Comparison of ENCODE assay signal across 22 mouse cellular contexts in the genomic region with DNA sequence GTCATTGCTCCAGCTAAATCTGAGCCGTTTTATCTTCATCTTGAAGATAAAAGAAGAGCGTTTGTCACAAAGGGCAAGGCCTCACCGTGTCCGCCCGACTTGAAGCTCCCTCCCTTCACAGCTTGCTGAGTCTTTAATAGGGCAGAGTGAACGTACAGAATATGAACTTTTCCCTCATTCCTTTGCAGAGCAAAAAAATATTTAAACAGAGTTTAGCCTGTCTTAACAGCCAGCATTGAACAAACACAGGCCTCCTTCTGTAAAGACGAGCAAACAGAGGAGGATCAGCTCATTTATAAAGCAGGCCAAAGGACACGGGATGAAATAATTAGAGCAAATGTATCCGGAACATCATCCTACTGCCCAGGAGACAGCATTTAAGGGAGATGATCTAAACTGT.
"Had no signal": no experiment of that assay in that cellular context is flagged by ENCODE, and none has a peak within 500 bp of the region (broad histone marks: within the 10 kb centered on the region; RNA-seq: fewer than 3 reads in every experiment).

No protein-coding gene starts in this region.

- ATAC-seq: intestine, postnatal 0 days; lung, postnatal 0 days; midbrain, embryonic 15.5 days had no signal

- H3K27ac ChIP-seq: layer of hippocampus, adult 2 months; left cerebral cortex, adult 2 months; liver, embryonic 13.5 days; macrophage; midbrain, embryonic 12.5 days; midbrain, embryonic 15.5 days; neural tube, embryonic 12.5 days; neural tube, embryonic 15.5 days; stomach, embryonic 15.5 days had no signal

- H3K4me2 ChIP-seq: liver, embryonic 13.5 days; lung, embryonic 14.5 days; midbrain, embryonic 12.5 days; midbrain, embryonic 15.5 days; neural tube, embryonic 12.5 days; neural tube, embryonic 15.5 days; stomach, embryonic 15.5 days had no signal

- H3K36me3 ChIP-seq: liver, embryonic 13.5 days; midbrain, embryonic 12.5 days; midbrain, embryonic 15.5 days; neural tube, embryonic 12.5 days; neural tube, embryonic 15.5 days; stomach, embryonic 15.5 days had no signal

- DNase-seq: kidney, adult 2 months; kidney, postnatal 25 days; layer of hippocampus, adult 9-11 months; layer of hippocampus, postnatal 36 days; liver, embryonic 13.5 days; lung, embryonic 14.5 days; retina, postnatal 1 day; right cerebral cortex, postnatal 25 days; spleen, adult 18-20 months; thymus, adult 2 months; thymus, postnatal 14 days; thymus, postnatal 4 days had no signal

- H3K4me1 ChIP-seq: liver, embryonic 13.5 days; midbrain, embryonic 12.5 days; midbrain, embryonic 15.5 days; neural tube, embryonic 12.5 days; neural tube, embryonic 15.5 days; stomach, embryonic 15.5 days had no signal

- H3K9me3 ChIP-seq: liver, embryonic 13.5 days; midbrain, embryonic 12.5 days; midbrain, embryonic 15.5 days; neural tube, embryonic 12.5 days; neural tube, embryonic 15.5 days; stomach, embryonic 15.5 days had no signal

- H3K27me3 ChIP-seq: liver, embryonic 13.5 days; midbrain, embryonic 12.5 days; midbrain, embryonic 15.5 days; neural tube, embryonic 12.5 days; neural tube, embryonic 15.5 days; stomach, embryonic 15.5 days had no signal

- H3K9ac ChIP-seq: liver, embryonic 13.5 days; lung, embryonic 14.5 days; midbrain, embryonic 12.5 days; midbrain, embryonic 15.5 days; neural tube, embryonic 12.5 days; neural tube, embryonic 15.5 days; stomach, embryonic 15.5 days had no signal

- H3K4me3 ChIP-seq: layer of hippocampus, adult 2 months; left cerebral cortex, adult 2 months; liver, embryonic 13.5 days; midbrain, embryonic 12.5 days; midbrain, embryonic 15.5 days; neural tube, embryonic 12.5 days; neural tube, embryonic 15.5 days; stomach, embryonic 15.5 days had no signal
